Mouse (Mus musculus): Measurements from ENCODE around the gene Plscr3.

The Plscr3 gene

DNA sequence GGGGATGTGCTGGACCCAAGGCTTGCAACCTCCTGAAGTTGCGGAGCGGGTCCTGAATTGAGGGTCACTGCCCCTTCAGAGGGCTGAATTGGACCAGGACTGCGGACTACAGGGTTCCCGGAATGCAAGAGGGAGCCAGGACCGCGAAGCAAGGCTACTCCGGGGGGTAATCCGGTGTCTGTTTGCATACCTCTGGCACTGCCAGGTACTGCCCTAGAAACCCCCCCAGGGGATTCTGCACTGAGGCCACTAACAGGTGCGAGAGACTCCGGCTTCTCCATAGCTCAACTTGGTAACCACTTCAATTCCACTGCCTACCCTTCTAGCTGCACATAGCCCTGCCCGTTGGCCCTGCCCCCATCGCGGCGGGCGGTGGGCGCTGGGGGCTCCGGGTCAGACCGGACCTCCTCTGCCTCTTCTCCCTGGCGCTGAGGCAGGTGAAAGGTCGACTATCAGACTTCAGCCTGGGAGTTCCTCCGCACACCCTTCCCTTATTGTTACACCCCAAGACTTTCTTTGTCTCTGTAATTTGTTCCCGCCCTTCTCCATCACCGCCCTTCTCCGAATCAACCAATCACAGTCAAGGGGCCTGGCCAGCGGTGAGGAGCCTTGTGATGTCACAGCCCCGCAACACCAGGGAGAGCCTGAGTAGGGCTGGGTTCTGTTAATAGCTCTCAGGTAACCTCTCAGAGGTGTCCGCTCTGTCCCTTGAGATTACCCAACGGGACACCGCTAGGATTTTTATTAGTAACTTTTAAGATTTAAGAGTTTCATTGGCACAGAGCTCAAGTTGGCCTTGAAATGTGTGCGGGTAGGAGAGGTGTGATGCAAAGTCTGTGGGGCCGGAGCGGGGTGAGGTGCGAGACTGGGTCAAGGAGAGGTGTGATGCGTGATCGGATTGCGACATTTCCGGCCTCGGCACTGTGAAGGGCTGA lies 54.6 kb downstream of the Plscr3 start, which contains the start of the genes 2810408A11Rik and Neurl4:
Gene 2810408A11Rik (minus strand): TSS at position 517 of the 935 bp plus-strand sequence.
Gene Neurl4 (plus strand): TSS at position 602 of the 935 bp plus-strand sequence.
- DNase-seq: peak; percentile 85 to 87

DNA sequence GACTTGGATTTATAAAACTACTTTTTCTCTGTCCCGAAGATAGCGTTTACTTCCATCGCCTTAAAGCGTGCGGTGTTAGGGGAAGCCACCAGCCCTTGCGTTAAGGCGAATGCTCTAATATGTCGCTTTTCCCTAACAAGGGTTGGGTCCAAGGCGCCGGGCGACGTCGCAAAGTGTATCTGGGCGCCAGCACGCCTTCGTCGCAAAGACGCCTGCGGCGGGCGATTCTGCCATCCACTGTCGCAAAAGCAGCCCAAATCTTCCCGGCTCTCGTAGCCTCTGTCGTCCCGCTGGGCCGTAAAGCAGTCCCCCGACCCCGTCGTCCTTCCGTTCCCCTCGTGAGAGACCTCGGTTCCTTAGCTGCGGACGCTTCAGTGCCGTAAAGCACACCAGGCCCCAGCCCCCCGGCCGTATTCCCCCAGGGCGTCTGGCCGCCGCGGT lies 55.2 kb downstream of the Plscr3 start:
- DNase-seq: peak; percentile 94 to 95

Measured in cerebellum, postnatal 36 days (tissue).